Mouse (Mus musculus) embryonic fibroblast, embryonic 13.5 days (primary cell): ENCODE measurements around the gene Coil.

ENCODE experiments used
- CTCF ChIP-seq: IDR thresholded peaks from 2 replicates; pipeline ENCODE4 v1.5.1; 2011; ENCODE audit warnings: mild to moderate bottlenecking, control low read depth, low read length, moderate library complexity, borderline replicate concordance; ENCODE audit not compliant: insufficient read depth
- POLR2A ChIP-seq: IDR thresholded peaks from 2 replicates; pipeline ENCODE4 v1.6.1; 2011; ENCODE audit warnings: low read depth, mild to moderate bottlenecking, control low read depth, low read length, moderate library complexity

DNA sequence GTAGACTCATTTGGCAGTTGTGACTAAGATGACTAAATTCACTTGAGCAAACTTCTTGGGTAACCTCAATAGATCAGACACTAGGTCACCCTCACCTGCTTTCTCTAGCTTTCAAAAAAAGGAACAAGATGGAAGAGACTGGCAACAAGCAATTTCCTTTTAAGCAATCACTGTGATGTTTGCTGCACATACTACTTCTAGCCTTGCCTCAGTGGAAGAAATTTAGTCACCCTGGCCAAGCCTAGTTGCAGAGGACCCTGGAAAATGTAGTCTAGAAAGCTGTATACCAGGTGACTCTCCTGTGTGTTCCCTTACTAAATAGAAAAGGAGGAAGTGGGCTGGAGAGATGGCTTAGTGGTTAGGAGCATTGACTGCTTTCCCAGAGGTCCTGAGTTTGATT lies 36.4 kb downstream of the Coil start:
- no peak for TF ChIP-seq CTCF
- no peak for TF ChIP-seq POLR2A
